Mouse (Mus musculus) kidney, embryonic 14.5 days (tissue): ENCODE results near the gene Nwd1. TPM values are rescaled to one million over a fixed set of nuclear protein-coding genes. Genes with fewer than 3 reads are reported as not detected.
A peak's percentile ranks its signal among the peaks of the same experiment; 100 is the strongest.

Source experiments
- ATAC-seq: fragments of 200-750 bp; cut with Nextera tagmentation; 2 replicates; pipeline ENCODE4 v1.8.0; 2017; ENCODE audit warnings: moderate number of reproducible peaks, mild to moderate bottlenecking, moderate TSS enrichment, moderate library complexity; ENCODE audit not compliant: low FRiP score, low TSS enrichment
- H3K27ac ChIP-seq: fragments of 300-500 bp; sonication (generic); 2 replicates; pipeline ENCODE4 v1.5.1; 2014; ENCODE audit warnings: low read depth, mild to moderate bottlenecking, low read length, moderate library complexity, mixed read lengths
- H3K27me3 ChIP-seq: fragments of 300-500 bp; sonication (generic); 2 replicates; pipeline ENCODE4 v1.6.1; 2014; ENCODE audit warnings: mild to moderate bottlenecking, low read length; ENCODE audit not compliant: control insufficient read depth, insufficient read depth
- H3K36me3 ChIP-seq: fragments of 300-500 bp; sonication (generic); 2 replicates; pipeline ENCODE4 v1.6.1; 2014; ENCODE audit warnings: low read length, mixed read lengths; ENCODE audit not compliant: control insufficient read depth, insufficient read depth
- H3K4me1 ChIP-seq: fragments of 300-500 bp; sonication (generic); 2 replicates; pipeline ENCODE4 v1.6.1; 2014; ENCODE audit warnings: low read length, mixed read lengths; ENCODE audit not compliant: control insufficient read depth, insufficient read depth
- H3K4me2 ChIP-seq: fragments of 300-500 bp; sonication (generic); replicated peaks from 2 replicates; pipeline ENCODE4 v1.6.1; 2014; ENCODE audit warnings: low read depth, mild to moderate bottlenecking, low read length
- H3K4me3 ChIP-seq: fragments of 300-500 bp; sonication (generic); 2 replicates; pipeline ENCODE4 v1.5.1; 2014; ENCODE audit warnings: mild to moderate bottlenecking, low read length
- H3K9ac ChIP-seq: fragments of 300-500 bp; sonication (generic); 2 replicates; pipeline ENCODE4 v1.6.1; 2014; ENCODE audit warnings: low read depth, mild to moderate bottlenecking, low read length, moderate library complexity
- H3K9me3 ChIP-seq: fragments of 300-500 bp; sonication (generic); 2 replicates; pipeline ENCODE4 v1.6.1; 2016; ENCODE audit warnings: low read length; ENCODE audit not compliant: control insufficient read depth
- WGBS: fragments of 180-500 bp; shearing (Covaris S2); extraction: QIAGEN DNeasy Blood & Tissue Kit; methylation state at CpG from one replicate; pipeline ENCODE4 v1.1.7; 2014; 5-methylcytosine and 5-hydroxymethylcytosine counted together
- polyA plus RNA-seq: library from polyadenylated mRNA; unstranded; fragments of >200 nt; fragmentation: Nextera tagmentation; extraction: Ambion mirVana; gene quantifications from 2 replicates; pipeline ENCODE4 v1.2.1, GENCODE M21; 2014

The Nwd1 gene
- not detected in 2 replicates for polyA plus RNA-seq

- Histone ChIP-seq H3K36me3 (no peaks in the 10 kb centered on the region), H3K9ac (no peak within 1 kb of the TSS), H3K27me3 (no peaks in the 10 kb centered on the region), H3K4me2 (no peak within 1 kb of the TSS), H3K9me3 (no peaks in the 10 kb centered on the region), H3K4me3 (no peak within 1 kb of the TSS), H3K27ac (no peak within 1 kb of the TSS), H3K4me1 (no peaks in the 10 kb centered on the region)
- WGBS, result 64% methylated on average over 11 of the region's 11 CpGs
- no peak for ATAC-seq
Observed at GRCm38 (mm10) chr8:72646060-72646767, at the start of gene Nwd1. Nwd1 (plus strand) TSS chr8:72646711.

- H3K4me2 ChIP-seq, result no peak overlapping the region
- no peaks in the 10 kb centered on the region for H3K9me3 ChIP-seq
- no peaks in the 10 kb centered on the region for H3K27me3 ChIP-seq
- no peaks in the 10 kb centered on the region for H3K4me1 ChIP-seq
- no peak for ATAC-seq
- no peak overlapping the region for H3K9ac ChIP-seq
- no peak overlapping the region for H3K4me3 ChIP-seq
- H3K27ac ChIP-seq, result no peak overlapping the region
- H3K36me3 ChIP-seq, result no peaks in the 10 kb centered on the region
- WGBS, result 88% methylated on average over 1 of the region's 1 CpGs
Observed at GRCm38 (mm10) chr8:72642885-72643284, 3.6 kb upstream of the Nwd1 start.

GRCm38 (mm10) chr8:72644601-72645000 lies 1.9 kb upstream of the Nwd1 start:
- H3K9ac ChIP-seq, result no peak overlapping the region
- H3K4me2 ChIP-seq, result no peak overlapping the region
- no peaks in the 10 kb centered on the region for H3K27me3 ChIP-seq
- H3K4me3 ChIP-seq, result no peak overlapping the region
- H3K4me1 ChIP-seq, result no peaks in the 10 kb centered on the region
- no peak for ATAC-seq
- H3K27ac ChIP-seq, result no peak overlapping the region
- H3K9me3 ChIP-seq, result no peaks in the 10 kb centered on the region
- WGBS, result 68% methylated on average over 4 of the region's 4 CpGs
- H3K36me3 ChIP-seq, result no peaks in the 10 kb centered on the region

GRCm38 (mm10) chr8:72646768-72647143 lies 245 bp downstream of the Nwd1 start:
- no peak overlapping the region for H3K4me2 ChIP-seq
- H3K4me1 ChIP-seq, result no peaks in the 10 kb centered on the region
- no peaks in the 10 kb centered on the region for H3K27me3 ChIP-seq
- H3K36me3 ChIP-seq, result no peaks in the 10 kb centered on the region
- no peaks in the 10 kb centered on the region for H3K9me3 ChIP-seq
- no peak overlapping the region for H3K9ac ChIP-seq
- ATAC-seq, result no peak
- WGBS, result 79% methylated on average over 5 of the region's 5 CpGs
- H3K4me3 ChIP-seq, result no peak overlapping the region
- H3K27ac ChIP-seq, result no peak overlapping the region

- Histone ChIP-seq H3K4me1 (peaks cover 9% of the 10 kb centered on the region; the same call in 1 of the 2 replicates), H3K4me2 (no peak overlapping the region), H3K9me3 (no peaks in the 10 kb centered on the region), H3K27ac (no peak overlapping the region), H3K36me3 (no peaks in the 10 kb centered on the region), H3K27me3 (no peaks in the 10 kb centered on the region), H3K4me3 (no peak overlapping the region), H3K9ac (no peak overlapping the region)
- WGBS, result 93% methylated on average over 2 of the region's 2 CpGs
- no peak for ATAC-seq
Observed at GRCm38 (mm10) chr8:72650697-72651096, 4.2 kb downstream of the Nwd1 start.

DNA sequence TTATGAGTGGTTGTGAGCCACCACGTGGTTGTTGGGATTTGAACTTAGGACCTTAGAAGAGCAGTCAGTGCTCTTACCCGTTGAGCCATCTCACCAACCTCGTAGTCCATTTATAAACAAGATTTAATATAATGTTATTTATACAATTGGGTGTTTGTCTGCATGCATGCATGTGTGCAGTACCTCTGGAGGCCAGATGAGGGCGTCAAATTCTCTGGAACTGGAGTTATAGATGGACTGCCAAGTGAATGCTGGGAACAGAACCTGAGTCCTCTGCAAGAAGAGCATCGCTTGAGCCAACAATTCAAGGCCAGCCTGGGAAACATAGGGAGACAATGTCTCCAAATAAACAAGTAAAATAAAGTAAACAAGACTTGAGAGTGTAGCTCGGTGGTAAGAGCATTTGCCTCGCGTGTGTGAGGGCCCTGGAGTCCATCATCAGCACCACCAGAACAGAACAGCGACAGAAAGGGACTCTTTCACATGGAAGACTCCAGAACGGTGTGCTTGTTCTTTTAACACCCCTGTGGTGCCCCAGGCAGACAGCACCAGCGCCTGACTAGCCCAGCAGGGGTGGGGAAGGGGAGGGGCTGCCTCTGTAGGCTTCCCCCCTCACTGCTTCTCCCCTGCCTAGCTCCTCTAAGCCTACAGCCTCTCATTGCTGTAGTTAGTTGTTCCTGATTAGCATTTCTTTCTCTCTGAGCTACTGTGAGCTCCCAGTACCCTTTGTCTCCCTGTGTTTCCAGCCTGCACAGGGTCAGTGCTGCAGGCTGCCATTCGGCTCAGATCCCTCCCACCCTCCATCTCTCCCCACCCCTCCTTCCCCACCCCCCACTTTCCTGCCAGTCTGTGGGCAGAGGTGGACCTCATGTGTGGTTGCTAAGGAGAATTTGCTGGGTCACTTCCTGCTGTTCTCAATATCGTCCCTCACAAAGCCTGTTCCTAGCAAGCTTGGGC lies 8.3 kb downstream of the Nwd1 start:
- peak overlapping the region; percentile 8; the same call in 1 of the 2 replicates for H3K27ac ChIP-seq
- WGBS, result 24% methylated on average over 13 of the region's 13 CpGs

DNA sequence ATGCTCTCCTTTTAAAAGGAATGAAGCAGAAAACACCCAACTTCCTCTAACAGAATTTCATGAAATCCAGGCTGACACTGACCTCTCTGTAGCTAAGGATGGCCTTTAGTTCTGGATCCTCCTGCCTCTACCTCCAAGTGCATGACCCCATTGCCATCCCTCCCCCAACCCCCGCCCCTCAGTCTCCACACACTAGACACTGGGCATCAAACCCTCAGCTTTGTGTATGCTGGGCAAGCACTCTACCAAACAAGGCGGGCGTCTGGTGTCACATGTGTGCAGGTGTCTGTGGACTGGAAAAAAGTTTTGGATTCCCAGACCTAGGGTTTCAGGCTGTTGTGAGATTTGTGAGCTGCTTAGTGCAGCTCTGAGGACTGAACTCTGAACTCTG lies 9.0 kb downstream of the Nwd1 start:
- peak; percentile 29; the same call in 1 of the 2 replicates for ATAC-seq
- Histone ChIP-seq H3K27ac (no peak overlapping the region), H3K36me3 (no peaks in the 10 kb centered on the region), H3K9me3 (no peaks in the 10 kb centered on the region), H3K4me2 (no peak overlapping the region), H3K4me1 (peaks cover 9% of the 10 kb centered on the region; the same call in 1 of the 2 replicates), H3K9ac (no peak overlapping the region), H3K27me3 (no peaks in the 10 kb centered on the region), H3K4me3 (no peak overlapping the region)
- 66% methylated on average over 3 of the region's 3 CpGs for WGBS

More for the DNA sequence above, 8.3 kb downstream of the Nwd1 start:
- Histone ChIP-seq H3K27me3 (no peaks in the 10 kb centered on the region), H3K9me3 (no peaks in the 10 kb centered on the region), H3K4me3 (no peak overlapping the region), H3K4me2 (no peak overlapping the region), H3K9ac (no peak overlapping the region), H3K36me3 (no peaks in the 10 kb centered on the region), H3K4me1 (peaks cover 9% of the 10 kb centered on the region; the same call in 1 of the 2 replicates)
- peak; percentile 72 for ATAC-seq

DNA sequence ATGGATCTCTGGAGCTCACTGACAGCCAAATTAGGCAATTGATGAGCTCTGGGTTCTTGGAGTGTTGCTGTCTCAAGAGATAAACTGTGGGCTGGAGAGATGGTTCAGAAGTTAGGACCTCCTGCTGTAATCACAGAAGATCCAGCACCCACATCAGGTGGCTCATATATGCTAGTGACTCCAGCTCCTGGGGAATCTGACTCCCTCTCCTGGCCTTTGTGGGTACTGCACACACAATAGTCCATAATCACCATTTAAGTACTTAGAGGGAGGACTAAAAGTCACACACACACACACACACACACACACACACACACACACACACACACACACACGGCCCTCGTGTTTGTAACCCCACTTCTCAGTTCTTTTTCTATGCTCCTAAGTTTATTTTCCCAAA lies 13.5 kb downstream of the Nwd1 start:
- H3K4me1 ChIP-seq, result peaks cover 6% of the 10 kb centered on the region; the same call in 1 of the 2 replicates
- H3K9ac ChIP-seq, result no peak overlapping the region
- no peak overlapping the region for H3K27ac ChIP-seq
- H3K4me2 ChIP-seq, result no peak overlapping the region
- no peaks in the 10 kb centered on the region for H3K27me3 ChIP-seq
- no peak for ATAC-seq
- H3K4me3 ChIP-seq, result no peak overlapping the region
- no peaks in the 10 kb centered on the region for H3K36me3 ChIP-seq
- WGBS, result 89% methylated on average over 2 of the region's 2 CpGs
- no peaks in the 10 kb centered on the region for H3K9me3 ChIP-seq
